Mouse (Mus musculus): Measurements from ENCODE around the gene Ptprh. TPM values are rescaled to one million over a fixed set of nuclear protein-coding genes. Genes with fewer than 3 reads are reported as not detected.

The Ptprh gene
- polyA plus RNA-seq, 1 experiment, result not detected

DNA sequence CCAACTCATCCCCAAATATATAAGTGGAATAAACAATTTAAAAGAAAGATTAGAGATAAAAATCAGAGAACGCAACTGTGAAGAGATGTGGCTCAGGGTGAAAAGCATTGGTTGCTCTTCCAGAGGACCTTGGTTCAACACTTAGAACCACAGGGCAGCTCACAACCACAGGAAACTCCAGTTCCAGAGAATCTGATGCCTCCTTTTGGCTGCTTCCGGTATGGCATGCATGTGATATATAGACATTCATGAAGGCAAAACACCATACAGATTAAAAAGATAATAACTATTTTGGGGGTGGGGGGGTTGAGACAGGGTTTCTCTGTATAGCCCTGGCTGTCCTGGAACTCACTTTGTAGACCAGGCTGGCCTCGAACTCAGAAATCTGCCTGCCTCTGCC is 41.2 kb downstream of the Ptprh start:
- no peak overlapping the region for H3K27ac ChIP-seq (ENCODE audit: control insufficient read depth, insufficient read depth, low read depth, low read length, poor library complexity)
- TF ChIP-seq CTCF (IDR thresholded peaks at IDR 0.05; ENCODE audit: control insufficient read depth, insufficient read depth, low read length) (no peak), POLR2A (IDR thresholded peaks at IDR 0.05; ENCODE audit: borderline replicate concordance, control insufficient read depth, low read depth, low read length) (no peak)
- WGBS, result 82% methylated on average over 3 of the region's 3 CpGs
- H3K4me3 ChIP-seq (replicated peaks; ENCODE audit: control insufficient read depth, low read depth, low read length), result no peak overlapping the region
- no peaks in the 10 kb centered on the region; the same call in 1 of the 2 replicates for H3K4me1 ChIP-seq (ENCODE audit: control insufficient read depth, insufficient read depth, low read length)

DNA sequence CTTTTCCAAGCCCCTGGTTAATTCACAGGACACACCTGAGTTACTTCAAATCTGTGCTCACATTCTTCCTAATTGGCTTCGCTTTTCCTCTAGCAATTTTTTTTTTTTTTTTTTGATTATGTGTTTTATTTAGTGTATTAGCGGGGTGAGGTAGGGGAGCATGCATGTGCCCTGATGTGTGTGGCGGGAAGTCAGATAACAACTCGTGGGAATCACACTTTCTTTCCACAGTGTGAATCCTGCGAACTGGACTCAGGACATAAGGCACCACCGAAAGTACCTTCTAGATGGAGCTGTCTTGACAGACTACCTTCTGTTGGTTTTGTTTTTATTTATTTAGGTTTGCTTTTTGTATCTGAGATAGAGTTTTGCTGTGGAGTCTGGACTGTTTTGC is 46.7 kb downstream of the Ptprh start:
- H3K27ac ChIP-seq (ENCODE audit: control insufficient read depth, insufficient read depth, low read depth, low read length, poor library complexity), result no peak overlapping the region
- WGBS, result 69% methylated on average over 6 of the region's 6 CpGs
- H3K4me1 ChIP-seq (ENCODE audit: control insufficient read depth, insufficient read depth, low read length), result no peaks in the 10 kb centered on the region; the same call in 1 of the 2 replicates
- TF ChIP-seq POLR2A (IDR thresholded peaks at IDR 0.05; ENCODE audit: borderline replicate concordance, control insufficient read depth, low read depth, low read length) (no peak), CTCF (IDR thresholded peaks at IDR 0.05; ENCODE audit: control insufficient read depth, insufficient read depth, low read length) (no peak)
- no peak overlapping the region for H3K4me3 ChIP-seq (replicated peaks; ENCODE audit: control insufficient read depth, low read depth, low read length)

DNA sequence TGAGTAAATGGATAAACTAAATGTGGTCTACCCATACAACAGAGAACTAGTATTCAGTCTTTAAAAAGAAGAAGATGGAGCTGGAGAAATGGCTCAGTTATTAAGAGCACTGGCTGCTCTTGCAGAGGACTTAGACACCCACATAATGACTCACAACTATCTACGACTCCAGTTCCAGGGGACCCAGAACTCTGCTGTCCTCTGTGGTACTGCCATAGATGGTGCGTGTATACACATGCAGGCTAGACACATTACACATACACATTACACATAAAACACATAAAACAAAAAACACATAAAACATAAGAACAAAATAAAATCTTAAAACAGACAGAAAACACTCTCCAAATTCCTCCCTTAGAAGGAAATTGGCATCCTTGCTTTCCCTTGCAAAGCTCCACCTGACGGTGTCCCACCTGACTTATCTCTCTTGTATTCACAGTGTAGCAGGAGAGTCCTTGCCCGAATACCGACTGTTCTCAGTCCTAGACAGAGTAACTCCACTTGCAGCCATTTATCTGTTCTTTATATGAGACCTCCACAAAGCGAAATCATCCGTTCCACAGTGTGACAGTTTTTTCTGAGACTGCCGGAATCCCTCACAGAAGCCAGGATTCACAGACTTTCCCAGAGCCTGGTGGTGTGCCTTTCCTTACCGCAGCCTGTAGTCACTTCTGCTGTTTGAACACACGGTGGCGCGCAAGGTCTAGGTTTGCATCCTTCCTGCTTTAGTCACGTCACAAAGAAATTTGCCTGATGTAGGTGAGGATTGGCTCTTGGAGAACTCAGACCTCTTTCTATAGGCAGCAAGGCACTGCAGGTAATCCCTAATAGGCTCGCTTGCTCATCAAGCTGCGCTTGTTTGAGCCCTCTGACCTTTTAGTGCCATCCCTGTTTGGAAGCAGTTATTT is 47.3 kb downstream of the Ptprh start:
- H3K27ac ChIP-seq (ENCODE audit: control insufficient read depth, insufficient read depth, low read depth, low read length, poor library complexity), result no peak overlapping the region
- H3K4me3 ChIP-seq (replicated peaks; ENCODE audit: control insufficient read depth, low read depth, low read length), result no peak overlapping the region
- no peak for TF ChIP-seq POLR2A (IDR thresholded peaks at IDR 0.05; ENCODE audit: borderline replicate concordance, control insufficient read depth, low read depth, low read length)
- peak; percentile 98 for TF ChIP-seq CTCF (IDR thresholded peaks at IDR 0.05; ENCODE audit: control insufficient read depth, insufficient read depth, low read length)
- WGBS, result 21% methylated on average over 15 of the region's 15 CpGs
- no peaks in the 10 kb centered on the region; the same call in 1 of the 2 replicates for H3K4me1 ChIP-seq (ENCODE audit: control insufficient read depth, insufficient read depth, low read length)

DNA sequence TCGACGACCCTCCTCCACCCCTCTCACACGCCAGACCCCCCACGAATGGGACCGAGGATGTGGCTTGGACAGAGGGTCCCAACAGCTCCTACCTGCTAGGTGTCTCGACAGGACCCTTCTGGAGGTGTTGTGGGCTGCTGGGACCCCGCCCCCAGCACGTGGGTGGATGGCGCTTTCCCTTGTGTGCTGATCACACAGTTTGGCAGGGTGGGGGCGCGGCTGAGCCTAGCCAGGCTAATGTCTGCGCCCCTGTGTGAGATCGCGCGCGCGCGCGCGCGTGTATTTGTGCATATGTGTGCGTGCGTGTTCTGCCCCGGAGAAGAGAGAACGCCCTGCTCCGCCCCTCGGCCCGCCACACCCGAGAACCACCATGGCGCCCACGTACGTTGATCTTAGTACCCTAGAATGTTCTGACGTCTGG is 56.6 kb downstream of the Ptprh start, which contains the start of gene Syt5:
TSS of gene Syt5 (minus strand) at position 321 of the 421 bp plus-strand sequence.
- WGBS, result 7% methylated on average over 33 of the region's 33 CpGs

DNA sequence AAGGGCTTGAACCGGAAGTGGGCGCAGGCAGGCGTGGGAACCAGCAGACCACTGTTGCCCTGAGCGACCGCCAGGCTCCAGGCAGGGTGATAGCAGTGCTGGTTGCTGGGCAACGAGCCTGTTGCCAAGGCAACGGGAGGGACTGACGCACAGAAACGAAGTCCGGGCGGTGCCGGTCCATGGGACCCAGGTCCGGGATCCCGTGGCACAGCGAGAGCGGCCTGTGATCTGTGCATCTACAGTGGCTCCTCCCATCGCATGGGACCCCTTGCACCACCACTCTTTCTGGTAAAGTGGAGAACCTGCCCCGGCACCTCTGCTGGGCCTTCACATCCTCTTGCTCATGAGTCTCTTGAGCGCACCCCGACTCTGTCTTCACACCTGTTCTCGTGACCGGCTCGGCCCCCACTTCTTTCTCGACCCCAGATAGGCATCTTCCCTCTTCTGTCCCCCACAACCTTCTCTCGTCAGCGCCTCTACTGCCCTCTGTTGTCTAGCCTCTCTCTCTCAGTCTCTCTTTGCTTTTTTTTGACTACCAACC is 57.2 kb downstream of the Ptprh start:
- 5% methylated on average over 26 of the region's 26 CpGs for WGBS
- no peak overlapping the region for H3K4me3 ChIP-seq (replicated peaks; ENCODE audit: control insufficient read depth, low read depth, low read length)
- no peak overlapping the region for H3K27ac ChIP-seq (ENCODE audit: control insufficient read depth, insufficient read depth, low read depth, low read length, poor library complexity)
- H3K4me1 ChIP-seq (ENCODE audit: control insufficient read depth, insufficient read depth, low read length), result no peaks in the 10 kb centered on the region
- TF ChIP-seq CTCF (IDR thresholded peaks at IDR 0.05; ENCODE audit: control insufficient read depth, insufficient read depth, low read length) (no peak), POLR2A (IDR thresholded peaks at IDR 0.05; ENCODE audit: borderline replicate concordance, control insufficient read depth, low read depth, low read length) (no peak)

More for the DNA sequence above, 56.6 kb downstream of the Ptprh start, which contains the start of gene Syt5:
- no peak within 1 kb of the TSS for H3K27ac ChIP-seq (ENCODE audit: control insufficient read depth, insufficient read depth, low read depth, low read length, poor library complexity)
- H3K4me3 ChIP-seq (replicated peaks; ENCODE audit: control insufficient read depth, low read depth, low read length), result no peak within 1 kb of the TSS
- TF ChIP-seq POLR2A (IDR thresholded peaks at IDR 0.05; ENCODE audit: borderline replicate concordance, control insufficient read depth, low read depth, low read length) (no peak), CTCF (IDR thresholded peaks at IDR 0.05; ENCODE audit: control insufficient read depth, insufficient read depth, low read length) (no peak)
- H3K4me1 ChIP-seq (ENCODE audit: control insufficient read depth, insufficient read depth, low read length), result no peaks in the 10 kb centered on the region

DNA sequence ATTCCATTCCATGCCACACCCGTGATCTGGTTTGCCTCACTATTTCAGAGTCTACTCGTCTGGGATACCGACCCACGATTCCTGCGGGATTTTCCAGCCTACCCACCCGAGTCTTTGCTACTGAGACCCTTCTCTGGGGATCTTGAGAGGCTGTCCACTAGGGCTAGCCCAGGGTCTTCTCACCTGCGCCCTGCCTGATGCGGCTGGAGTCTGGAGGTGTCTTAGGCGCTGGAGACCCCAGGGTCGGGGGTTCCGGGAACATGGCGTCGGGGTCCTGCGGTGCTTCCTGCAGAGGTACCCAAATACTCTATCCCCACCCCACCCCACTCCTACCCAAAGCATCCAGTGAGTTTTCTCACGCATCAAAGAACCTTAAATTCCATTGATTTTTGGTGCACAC is 57.8 kb downstream of the Ptprh start:
- no peak overlapping the region for H3K4me3 ChIP-seq (replicated peaks; ENCODE audit: control insufficient read depth, low read depth, low read length)
- TF ChIP-seq CTCF (IDR thresholded peaks at IDR 0.05; ENCODE audit: control insufficient read depth, insufficient read depth, low read length), result no peak
- TF ChIP-seq POLR2A (IDR thresholded peaks at IDR 0.05; ENCODE audit: borderline replicate concordance, control insufficient read depth, low read depth, low read length), result no peak
- H3K27ac ChIP-seq (ENCODE audit: control insufficient read depth, insufficient read depth, low read depth, low read length, poor library complexity), result no peak overlapping the region
- H3K4me1 ChIP-seq (ENCODE audit: control insufficient read depth, insufficient read depth, low read length), result no peaks in the 10 kb centered on the region
- 78% methylated on average over 15 of the region's 15 CpGs for WGBS

DNA sequence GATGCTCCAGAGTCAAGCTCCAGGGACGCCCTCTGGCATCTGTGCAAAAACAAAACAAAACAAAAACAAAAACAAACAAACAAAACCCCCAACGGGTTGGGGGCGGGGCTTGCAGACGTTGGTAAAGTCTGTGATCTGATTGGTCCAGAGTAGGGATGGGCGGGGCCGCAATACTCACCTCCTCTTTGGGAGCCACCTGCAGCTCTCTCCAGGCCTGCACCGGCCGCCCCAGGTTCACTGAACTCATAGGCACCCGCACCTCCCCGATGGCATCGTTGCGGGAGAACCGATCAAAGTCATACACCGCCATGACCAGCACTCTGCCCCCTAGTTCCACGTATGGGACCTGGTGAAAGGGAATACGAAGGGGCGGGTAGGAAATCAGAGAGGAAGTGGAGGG is 61.8 kb downstream of the Ptprh start:
- Histone ChIP-seq H3K27ac (ENCODE audit: control insufficient read depth, insufficient read depth, low read depth, low read length, poor library complexity) (no peak overlapping the region), H3K4me1 (ENCODE audit: control insufficient read depth, insufficient read depth, low read length) (no peaks in the 10 kb centered on the region), H3K4me3 (replicated peaks; ENCODE audit: control insufficient read depth, low read depth, low read length) (no peak overlapping the region)
- TF ChIP-seq POLR2A (IDR thresholded peaks at IDR 0.05; ENCODE audit: borderline replicate concordance, control insufficient read depth, low read depth, low read length) (no peak), CTCF (IDR thresholded peaks at IDR 0.05; ENCODE audit: control insufficient read depth, insufficient read depth, low read length) (no peak)
- 55% methylated on average over 17 of the region's 17 CpGs for whole genome bisulfite sequencing

DNA sequence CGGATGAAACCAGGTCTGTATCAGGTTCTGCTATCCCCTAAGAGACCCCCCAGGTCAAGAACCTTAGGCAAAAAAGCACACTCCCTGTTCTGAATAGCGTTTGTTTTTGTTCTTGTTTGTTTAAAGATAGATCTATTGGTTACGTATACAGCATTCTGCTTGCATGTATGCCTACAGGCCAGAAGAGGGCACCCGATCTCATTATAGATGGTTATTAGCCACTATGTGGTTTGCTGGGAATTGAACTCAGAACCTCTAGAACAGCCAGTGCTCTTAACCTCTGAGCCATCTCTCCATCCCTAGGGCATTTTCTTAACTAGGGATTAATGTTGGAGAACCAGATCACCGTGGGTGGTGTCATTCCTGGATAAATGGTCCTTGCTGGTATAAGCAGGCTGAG is 62.5 kb downstream of the Ptprh start:
- WGBS, result 66% methylated on average over 5 of the region's 5 CpGs
- Histone ChIP-seq H3K4me3 (replicated peaks; ENCODE audit: control insufficient read depth, low read depth, low read length) (no peak overlapping the region), H3K27ac (ENCODE audit: control insufficient read depth, insufficient read depth, low read depth, low read length, poor library complexity) (no peak overlapping the region), H3K4me1 (ENCODE audit: control insufficient read depth, insufficient read depth, low read length) (no peaks in the 10 kb centered on the region)
- TF ChIP-seq POLR2A (IDR thresholded peaks at IDR 0.05; ENCODE audit: borderline replicate concordance, control insufficient read depth, low read depth, low read length) (no peak), CTCF (IDR thresholded peaks at IDR 0.05; ENCODE audit: control insufficient read depth, insufficient read depth, low read length) (no peak)

All from bone marrow, adult 2 months (tissue).